Mouse (Mus musculus): ENCODE results near the gene Ttc39a.
A peak's percentile ranks its signal among the peaks of the same experiment; 100 is the strongest.

The Ttc39a gene

DNA sequence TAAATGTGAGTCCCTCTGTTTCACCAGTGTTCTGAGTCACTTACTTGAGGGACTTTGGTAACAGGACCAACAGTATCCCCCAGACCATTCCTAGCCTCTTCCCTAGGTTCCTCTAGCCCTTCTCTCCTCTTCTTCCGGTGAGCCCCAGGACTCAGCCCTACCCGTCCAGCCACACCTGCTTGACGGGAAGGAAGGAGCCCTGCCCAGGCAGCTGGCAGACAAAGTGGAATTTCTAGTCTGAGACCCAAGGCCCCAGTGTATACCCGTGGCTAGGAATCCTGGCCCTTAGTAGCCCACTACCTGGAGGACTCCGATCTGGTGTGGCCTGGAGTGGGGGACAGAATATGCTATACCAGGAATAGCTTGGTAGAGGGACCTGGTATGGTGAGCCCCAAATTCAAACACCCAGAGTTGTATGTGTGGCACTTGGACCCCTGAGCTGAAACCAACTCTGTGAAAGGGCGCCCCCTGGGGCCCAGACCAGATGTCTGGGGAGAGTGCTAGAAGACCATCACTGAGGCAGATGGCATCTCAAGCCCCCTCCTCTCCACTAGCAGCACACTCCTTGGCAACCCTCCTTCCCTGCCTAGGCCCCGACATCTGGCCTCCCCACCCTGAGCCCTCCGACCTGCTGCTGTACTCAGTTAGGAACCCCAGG lies 13.8 kb downstream of the Ttc39a start:
- peak; percentile 13 for DNase-seq (ENCODE audit: low read depth)

DNA sequence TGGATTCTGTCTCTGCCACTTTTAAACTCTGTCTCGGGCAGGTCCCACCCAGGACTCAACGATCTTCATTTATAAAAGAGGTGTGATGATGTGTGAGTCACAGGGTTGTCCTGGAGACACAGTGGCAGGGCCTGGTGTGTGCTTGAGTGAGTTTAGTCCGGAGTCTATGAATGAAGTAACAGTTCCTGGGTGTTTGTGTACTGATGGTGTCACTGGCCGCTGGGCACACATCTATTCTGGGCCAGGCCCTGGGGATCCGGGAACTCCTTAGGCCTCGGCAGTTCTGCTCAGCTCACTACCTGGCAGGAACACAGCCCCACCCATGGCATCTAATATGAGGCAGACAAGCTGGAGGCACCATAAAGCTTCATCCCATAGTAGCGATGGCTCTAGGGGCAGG lies 15.2 kb downstream of the Ttc39a start:
- no peak for DNase-seq (ENCODE audit: low read depth)

DNA sequence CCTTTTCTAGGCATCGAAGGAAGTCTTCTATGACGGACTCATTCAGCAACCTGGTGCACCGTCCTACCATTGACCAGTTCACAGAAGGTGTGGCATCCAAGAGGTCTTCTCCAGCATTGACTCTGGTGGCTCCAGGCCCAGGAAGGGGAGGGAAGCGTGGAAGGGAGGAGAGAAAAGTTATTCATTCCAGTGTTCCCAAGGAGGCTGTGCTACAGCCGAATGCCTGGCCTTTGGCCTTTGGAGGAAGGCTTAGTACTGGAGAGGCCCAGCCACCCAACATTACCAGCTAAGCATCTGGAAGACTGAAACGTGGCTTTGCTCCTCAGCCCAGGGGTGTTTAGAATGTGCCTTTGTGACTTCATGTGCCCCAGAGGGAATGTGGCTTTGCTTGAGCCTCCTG lies 16.0 kb downstream of the Ttc39a start:
- DNase-seq (ENCODE audit: low read depth), result no peak

DNA sequence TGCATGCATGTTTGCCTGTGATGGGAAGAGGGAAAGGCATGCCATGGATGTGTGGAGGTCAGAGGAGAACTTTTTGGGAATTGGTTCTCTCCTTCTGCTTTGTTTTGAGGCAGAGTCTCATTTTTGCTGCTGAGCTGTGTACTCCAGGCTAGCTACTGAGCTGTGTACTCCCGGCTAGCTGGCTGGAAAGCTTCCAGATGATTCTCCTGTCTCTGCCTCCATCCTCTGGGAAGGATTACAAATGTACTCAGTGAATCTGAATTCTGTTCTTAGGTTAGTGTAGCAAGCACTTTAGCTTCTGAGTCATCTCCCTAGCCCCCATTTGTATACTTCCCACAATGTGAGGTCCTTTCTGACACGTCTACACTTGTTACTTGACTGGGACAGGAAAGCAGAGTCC lies 17.0 kb downstream of the Ttc39a start:
- DNase-seq (ENCODE audit: low read depth), result no peak

DNA sequence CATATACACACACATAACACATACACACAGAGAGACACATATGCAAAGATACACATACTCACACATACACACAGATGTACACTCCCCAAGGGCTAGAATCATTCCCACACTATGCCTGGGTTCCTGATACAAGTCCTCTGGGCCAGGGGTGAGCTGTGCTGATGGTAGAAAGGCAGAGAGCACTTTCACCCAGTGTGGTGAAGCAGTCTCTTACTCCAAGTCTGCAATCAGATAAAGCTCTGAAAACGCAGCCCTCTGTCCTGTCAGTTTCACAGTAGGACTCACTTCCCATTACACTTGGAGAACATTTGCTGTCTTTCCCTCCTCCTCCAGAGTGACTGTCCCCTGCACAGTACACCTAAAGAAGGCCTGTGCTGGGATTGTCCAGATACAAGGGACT lies 20.6 kb downstream of the Ttc39a start:
- no peak for DNase-seq (ENCODE audit: low read depth)

DNA sequence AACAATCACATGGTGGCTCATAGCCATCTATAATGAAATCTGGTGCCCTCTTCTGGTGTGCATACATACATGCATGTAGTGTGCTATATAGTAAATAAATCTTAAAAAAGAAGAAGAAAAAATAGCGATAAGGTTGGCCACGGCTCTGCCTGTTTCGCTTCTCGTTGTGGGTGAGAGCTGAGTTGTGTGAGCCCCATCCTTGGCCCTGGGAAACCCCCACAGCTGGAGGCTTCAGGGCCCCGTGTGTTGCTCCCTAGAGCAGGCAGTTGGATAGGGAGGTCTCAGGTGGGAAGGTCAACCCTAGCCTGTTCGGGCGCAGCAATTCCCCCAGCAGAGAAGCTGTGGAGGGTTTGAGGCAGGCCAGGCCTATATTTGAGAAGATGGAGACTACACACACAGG lies 23.8 kb downstream of the Ttc39a start:
- no peak for DNase-seq (ENCODE audit: low read depth)

DNA sequence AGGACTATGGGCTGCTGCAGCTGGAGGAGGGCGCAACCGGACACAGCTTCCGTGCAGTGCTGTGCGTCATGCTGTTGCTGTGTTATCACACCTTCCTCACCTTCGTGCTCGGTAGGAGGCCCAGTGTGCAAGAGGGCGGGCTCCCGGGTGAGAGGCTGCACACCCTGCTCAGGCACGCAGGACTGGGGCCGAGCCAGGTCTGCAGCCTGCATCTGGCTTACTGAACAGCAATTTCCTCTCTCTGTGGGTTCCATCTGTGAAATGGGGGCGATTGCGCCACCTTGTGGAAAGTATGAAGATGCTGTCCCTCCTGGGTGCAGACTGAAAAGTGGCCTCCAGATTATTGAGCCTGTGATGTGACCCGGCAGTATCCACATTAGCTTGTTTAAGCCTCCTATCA lies 24.4 kb downstream of the Ttc39a start:
- peak; percentile 72 for DNase-seq (ENCODE audit: low read depth)

DNA sequence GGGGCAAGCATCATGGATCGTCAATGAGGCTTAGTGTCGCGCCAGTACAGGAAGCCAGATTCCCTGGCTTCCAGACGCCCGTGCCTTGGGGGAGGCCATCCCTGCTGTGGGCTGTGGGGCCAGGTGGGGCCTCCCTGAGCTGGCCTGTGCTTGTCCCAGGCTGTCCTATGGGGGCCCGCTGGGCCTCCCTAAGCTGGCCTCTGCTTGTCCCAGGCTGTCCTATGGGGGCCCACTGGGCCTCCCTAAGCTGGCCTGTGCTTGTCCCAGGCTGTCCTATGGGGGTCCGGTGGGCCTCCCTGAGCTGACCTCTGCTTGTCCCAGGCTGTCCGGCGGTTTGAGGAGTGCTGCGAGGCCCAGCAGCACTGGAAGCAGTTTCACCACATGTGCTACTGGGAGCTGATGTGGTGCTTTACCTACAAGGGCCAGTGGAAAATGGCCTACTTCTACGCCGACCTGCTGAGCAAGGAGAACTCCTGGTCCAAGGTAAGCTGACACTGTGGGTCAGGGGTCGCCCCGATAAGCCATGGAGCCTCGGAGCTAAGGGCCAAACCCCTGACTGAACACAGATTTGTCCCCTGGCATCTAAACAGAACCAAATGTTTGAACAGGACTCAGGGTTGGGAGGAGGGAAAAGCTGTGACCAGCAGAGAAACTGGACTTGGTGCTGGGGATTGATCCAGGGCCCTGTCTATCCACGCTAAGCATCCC lies 26.4 kb downstream of the Ttc39a start:
- DNase-seq (ENCODE audit: low read depth), result no peak

DNA sequence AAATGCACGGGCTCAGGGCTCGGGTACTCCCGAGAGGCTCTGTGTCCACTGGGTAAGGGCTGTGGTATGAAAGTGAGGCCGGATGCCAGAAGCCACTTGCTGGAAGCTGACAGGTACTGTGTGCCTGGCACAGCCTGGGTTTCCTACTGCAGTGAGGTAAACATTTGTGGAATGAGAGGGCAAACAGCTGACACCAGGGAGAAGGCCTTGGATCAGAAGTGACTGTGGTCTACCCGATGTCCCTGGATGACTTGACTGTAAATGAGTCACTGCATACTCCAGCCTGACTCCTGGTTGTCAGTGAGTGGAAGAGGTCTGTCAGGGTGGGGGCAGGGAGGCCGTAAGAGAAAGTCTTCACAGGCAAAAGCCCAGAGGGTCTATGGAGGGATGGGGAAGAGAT lies 27.2 kb downstream of the Ttc39a start:
- no peak for DNase-seq (ENCODE audit: low read depth)

DNA sequence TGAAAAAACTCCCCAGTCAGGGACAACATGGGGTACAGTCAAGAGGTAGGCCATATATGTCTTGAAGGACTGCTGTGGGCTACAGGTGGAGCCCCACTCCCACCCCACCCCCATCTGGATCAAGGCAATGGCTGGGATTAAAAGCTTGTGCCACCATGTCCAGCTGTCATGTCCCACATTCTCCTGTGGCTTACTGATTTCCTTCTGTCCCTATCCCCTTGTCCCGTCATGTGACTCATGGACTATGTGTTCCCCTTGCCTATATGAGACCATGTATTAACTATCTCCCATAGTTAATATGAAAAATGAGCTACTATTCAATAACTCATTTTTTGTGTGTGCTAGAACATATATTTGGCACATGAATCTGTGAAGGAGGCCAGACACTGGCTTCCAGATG lies 27.8 kb downstream of the Ttc39a start:
- DNase-seq (ENCODE audit: low read depth), result no peak

DNA sequence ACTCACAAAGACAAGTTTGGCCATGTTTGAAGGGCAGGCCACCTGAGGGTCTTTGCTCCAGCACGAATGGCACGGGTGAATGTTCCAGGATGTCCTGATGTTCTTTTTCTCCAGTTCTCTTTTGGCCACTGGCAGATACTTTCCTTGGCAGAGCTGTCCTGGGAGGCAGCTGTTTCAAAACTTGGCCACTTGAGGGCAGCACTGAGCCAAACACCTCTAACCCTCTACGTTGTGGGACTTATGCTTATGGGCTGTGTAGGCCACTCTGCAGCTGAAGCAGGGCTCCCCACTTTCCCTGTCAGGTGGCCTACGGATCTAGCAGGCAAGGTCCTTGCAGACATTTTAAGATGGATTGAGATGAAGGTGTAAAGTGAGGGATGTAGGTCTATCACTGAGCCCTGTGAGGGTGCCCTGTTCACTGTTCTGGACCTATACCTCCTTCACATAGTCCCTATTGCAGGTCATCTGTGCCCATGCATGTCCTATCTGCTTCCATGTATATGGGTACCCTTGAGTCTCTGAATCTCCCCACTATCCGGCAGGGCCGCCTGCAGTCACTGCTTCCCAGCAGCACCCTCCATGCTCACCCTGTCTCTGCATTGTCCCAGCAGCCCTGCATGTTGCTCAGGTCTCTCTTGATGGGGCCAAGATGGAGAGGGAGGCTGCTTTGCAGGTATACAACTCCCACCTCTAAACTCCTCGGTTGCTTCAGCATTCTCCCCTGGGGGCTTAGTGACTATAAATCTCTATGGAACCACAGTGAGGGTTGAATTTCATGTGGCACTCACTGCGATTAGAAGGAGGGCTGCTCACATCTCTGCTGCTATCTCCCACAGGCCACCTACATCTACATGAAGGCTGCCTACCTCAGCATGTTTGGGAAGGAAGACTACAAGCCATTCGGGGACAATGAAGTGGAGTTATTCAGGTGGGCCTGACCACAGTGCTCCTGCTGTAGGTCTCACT lies 31.8 kb downstream of the Ttc39a start:
- peak; percentile 76 for DNase-seq (ENCODE audit: low read depth)

DNA sequence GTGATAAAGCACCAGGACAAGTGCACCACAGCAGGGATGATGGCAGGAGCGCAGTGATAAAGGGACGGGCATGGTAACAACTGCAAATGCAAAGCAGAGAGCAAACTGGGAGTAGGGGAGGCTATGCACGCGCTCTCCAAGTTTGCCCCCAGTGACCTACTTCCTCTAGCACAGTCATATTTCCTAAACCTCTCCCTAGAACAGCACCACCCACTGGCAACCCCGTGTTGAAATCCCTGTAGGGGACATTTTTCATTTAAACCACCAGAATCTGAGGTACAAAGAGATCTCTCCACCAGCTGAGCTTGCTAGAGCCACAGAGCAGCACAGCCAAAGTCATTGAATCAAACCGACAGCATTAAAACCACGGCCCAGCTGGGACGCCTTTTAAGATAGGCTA lies 32.7 kb downstream of the Ttc39a start:
- DNase-seq (ENCODE audit: low read depth), result peak; percentile 5

DNA sequence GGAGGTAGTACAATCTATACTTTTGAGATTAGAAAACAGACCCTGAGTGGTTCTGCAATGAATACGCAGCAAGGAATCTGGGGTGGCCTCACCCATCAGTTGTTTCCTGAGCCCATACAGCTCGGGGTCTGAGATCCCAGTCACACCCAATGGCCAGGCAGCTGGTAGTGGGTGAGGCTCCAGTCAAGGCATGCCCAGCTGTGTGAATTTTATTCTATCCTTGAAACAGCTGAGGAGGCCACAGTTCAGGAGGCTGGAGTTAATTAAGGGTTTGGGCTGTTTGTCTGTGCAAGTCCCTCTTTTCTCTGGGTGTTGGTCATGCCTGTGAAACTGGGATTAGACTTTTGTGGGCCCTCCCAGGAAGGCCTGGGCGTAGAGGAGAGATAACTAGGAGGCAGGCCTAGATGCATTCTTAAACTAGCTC lies 33.4 kb downstream of the Ttc39a start:
- no peak for DNase-seq (ENCODE audit: low read depth)

DNA sequence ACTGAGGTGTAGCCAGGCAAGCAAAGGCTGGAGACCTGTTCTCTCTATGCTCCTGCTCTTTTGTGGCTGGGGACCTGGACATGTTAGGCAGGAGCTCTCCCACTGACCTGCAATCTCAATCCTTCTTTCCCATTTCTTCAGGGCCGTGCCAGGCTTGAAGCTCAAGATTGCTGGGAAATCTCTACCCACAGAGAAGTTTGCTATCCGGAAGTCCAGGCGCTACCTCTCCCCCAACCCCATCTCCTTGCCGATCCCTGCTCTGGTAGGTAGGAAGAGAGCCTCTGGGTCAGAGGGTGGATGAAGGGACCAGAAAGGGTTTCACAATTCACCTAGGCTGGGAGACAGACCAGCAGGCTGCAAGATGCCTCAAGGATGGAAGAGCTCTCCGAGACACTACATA lies 34.0 kb downstream of the Ttc39a start:
- no peak for DNase-seq (ENCODE audit: low read depth)

DNA sequence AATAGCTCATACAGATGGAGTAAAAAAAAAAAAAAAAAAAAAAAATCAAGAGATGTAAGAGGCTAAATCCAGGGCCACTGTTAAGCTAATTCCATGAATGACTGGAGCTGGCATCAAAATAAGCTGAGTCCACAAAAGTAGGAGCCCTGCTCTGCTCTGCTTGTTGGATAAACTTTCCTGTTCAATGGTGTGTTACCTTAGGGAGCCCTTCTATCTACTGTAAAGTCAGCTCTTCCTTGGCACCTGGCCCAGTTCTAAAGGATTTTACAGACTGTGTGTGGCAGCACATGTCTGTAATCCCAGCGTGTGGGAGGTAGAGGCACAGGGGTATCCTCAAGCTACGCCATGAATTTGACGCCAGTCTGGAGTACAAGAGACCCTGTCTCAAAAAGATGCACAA lies 34.6 kb downstream of the Ttc39a start:
- no peak for DNase-seq (ENCODE audit: low read depth)

DNA sequence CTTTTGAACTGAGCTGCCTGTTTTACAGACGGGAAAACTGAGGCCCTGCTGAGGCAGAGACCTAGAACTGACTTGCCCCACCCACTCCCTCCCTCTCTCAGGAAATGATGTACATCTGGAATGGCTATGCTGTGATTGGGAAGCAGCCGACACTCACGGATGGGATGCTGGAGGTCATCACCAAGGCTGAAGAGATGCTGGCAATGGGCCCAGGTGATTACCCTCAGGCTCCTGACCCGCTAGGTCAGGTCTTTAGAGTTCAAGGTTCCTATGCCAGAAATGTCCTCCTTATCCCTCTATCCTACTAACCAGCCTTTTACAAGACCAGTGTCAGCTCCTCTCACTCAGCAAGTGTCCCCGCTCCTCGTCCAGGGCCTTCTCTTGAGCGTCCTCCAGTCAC lies 35.7 kb downstream of the Ttc39a start:
- DNase-seq (ENCODE audit: low read depth), result no peak

DNA sequence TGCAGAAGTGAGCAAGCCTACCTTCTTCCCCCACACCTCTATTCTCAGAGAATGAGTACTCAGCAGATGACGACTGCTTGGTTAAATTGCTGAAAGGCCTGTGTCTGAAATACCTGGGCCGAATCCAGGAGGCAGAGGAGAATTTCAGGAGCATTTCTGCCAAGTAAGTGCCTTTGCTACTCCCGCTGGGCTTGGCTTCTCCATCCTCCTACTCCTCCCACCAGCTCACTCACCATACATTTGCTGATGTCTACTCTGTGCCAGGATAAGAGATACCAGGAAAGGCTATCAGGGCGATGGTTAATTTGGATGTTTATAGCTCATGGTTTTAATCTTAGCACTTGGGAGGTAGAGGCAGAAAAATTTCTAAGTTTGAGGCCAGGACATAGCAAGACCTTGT lies 36.2 kb downstream of the Ttc39a start:
- DNase-seq (ENCODE audit: low read depth), result no peak

DNA sequence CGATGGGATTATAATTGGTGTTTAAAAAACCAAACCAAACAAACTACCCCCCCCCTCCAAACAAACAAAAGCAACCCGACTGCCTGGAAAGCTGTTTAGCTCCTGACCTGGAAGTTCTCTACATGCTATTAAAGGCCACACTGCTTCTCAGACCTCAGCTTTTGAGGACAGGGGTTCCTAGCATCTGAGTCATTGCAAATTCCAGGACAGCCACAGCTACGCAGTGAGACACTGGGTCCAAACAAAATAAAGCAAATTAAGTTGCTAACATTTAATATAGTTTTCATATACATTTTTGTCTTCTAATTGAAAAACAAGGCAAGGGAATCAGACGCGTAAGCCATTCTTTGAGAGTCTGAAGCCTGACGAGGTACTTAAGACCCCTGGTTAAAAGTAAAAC lies 38.0 kb downstream of the Ttc39a start:
- DNase-seq (ENCODE audit: low read depth), result no peak

DNA sequence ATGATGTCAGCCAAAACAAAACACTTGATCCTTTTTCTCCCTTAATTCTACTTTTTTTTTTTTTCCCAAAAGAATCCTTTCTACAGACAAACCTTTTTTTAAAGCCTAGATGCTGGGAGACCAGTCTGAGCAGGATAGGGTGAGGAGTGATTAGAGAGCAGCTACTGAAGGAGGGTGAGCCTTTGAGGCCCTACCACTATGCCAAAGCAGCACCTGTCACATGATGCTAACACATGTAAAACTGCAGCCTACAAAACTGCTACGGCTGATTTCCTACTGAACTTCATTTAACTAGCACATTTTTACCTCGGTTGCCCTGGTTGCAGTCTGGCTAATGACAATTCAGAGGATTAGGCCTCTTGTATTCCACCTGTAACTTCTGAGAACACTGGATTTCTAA lies 38.5 kb downstream of the Ttc39a start:
- no peak for DNase-seq (ENCODE audit: low read depth)

DNA sequence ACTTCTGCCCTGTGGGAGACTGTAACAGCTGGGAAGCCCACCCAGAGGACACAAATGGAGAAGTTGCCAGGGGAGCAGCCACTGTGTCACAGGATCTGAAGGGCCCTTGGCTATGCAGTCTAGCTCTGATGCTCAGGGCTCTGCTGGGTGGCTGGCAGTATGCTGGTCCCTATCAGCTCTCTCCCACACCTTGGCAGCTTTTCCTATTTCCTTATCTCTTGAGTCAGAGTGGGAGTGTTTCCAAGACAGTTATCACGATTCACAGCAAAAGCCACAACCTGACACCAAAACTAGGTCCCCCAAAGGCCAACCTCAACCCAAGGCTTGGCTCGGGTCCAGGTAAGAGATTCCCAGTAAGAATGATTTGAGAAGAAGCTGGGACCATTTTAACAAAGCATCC lies 39.0 kb downstream of the Ttc39a start:
- DNase-seq (ENCODE audit: low read depth), result no peak

DNA sequence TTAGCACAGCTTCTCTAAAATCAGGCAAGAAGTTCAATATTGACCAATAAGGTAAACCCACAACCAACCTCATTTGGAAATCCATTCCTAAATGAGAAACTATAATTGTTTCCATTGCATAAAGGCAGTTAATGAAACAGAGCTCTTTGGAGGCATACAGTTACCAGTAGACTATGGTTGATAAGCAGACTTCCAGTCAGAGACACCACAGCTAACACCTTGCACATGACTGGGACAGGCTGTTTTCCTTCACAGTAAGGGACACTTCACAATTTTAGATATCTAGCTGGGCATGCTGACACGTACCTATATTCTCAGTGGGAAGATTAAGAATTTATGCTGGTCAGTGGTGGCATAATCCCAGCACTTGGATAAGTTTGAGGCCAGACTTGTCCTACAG lies 39.5 kb downstream of the Ttc39a start:
- DNase-seq (ENCODE audit: low read depth), result no peak

DNA sequence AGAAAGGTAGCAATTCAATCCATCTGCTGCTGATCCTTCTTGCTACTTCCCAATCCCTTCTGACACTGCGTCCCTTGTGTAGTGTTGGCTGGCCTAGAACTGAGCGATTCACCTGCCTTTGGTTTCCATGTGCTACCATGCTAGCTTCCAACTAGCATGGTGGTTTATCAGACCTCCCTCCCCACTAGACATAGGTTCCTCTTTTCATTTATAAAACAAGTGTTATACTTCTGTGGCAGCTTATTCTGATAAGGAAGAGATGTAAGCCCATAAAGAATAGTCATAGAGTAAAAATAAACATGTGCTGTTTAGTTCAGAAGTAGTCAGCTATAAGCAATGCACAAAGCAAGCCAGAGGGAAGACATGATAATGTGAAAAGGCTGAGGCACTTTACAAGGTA lies 42.1 kb downstream of the Ttc39a start:
- DNase-seq (ENCODE audit: low read depth), result no peak

DNA sequence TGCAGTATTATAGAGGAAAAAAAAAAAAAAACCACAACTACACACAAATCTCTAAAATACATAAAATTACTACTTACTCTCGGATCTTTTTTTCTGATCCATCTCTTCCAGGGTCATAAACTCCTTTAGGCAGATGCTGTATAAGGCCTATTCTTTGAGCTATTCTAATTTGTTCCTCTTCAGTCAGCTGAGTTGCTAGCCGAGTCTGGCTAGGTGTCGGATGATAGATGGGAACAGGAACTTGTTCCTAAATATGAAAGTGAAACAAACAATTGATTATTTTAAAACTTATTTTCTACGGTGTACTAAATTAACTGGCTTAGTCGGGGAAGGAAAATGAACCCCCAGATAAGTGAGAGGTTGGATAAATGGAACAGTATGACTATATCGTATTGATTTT lies 50.4 kb downstream of the Ttc39a start:
- DNase-seq (ENCODE audit: low read depth), result no peak

All from induced T-regulatory cell, adult 2 months (primary cell).